Mouse (Mus musculus) erythroblast, embryonic 14.5 days (primary cell): ENCODE data around the gene Adprm. TPM values are rescaled to one million over a fixed set of nuclear protein-coding genes. Genes with fewer than 3 reads are reported as not detected.
"Not testable (repeated sequence)": the region's sequence is repeated elsewhere in the genome, so short reads cannot be mapped to it uniquely, and the experiment has no call there.

Source experiments
- H3K27me3 ChIP-seq: 2 replicates; pipeline ENCODE4 v1.6.1; 2012; ENCODE audit warnings: inconsistent platforms; ENCODE audit not compliant: control insufficient read depth
- H3K36me3 ChIP-seq: 2 replicates; pipeline ENCODE4 v1.6.1; 2012; ENCODE audit warnings: mild to moderate bottlenecking, inconsistent platforms; ENCODE audit not compliant: control insufficient read depth
- H3K4me1 ChIP-seq: 2 replicates; pipeline ENCODE4 v1.6.1; 2012; ENCODE audit warnings: inconsistent platforms; ENCODE audit not compliant: control insufficient read depth
- H3K4me3 ChIP-seq: replicated peaks from 2 replicates; pipeline ENCODE3; 2012; ENCODE audit warnings: moderate library complexity, mild to moderate bottlenecking, inconsistent platforms
- H3K9me3 ChIP-seq: 2 replicates; pipeline ENCODE4 v1.6.1; 2012; ENCODE audit warnings: low read length, inconsistent platforms, mixed read lengths; ENCODE audit not compliant: control insufficient read depth
- GATA1 ChIP-seq: IDR thresholded peaks from 2 replicates; pipeline ENCODE4 v1.6.1; 2012; ENCODE audit warnings: low read length, inconsistent platforms, mixed read lengths
- TAL1 ChIP-seq: IDR thresholded peaks from 3 replicates; pipeline ENCODE4 v1.6.1; 2012; ENCODE audit warnings: low read length, inconsistent platforms, mixed read lengths
- polyA plus RNA-seq: library from polyadenylated mRNA; stranded (reverse); fragments of >175 nt; gene quantifications from 2 replicates; pipeline ENCODE4 v1.2.3, GENCODE M21; 2012

Gene Adprm
- polyA plus RNA-seq, 1 experiment, result 0.11 TPM

GRCm38 (mm10) chr11:67034775-67035485, 17.5 kb downstream of the Adprm start:
- Histone ChIP-seq H3K4me1 (no peaks in the 10 kb centered on the region), H3K9me3 (no peaks in the 10 kb centered on the region), H3K36me3 (peaks cover 22% of the 10 kb centered on the region), H3K4me3 (no peak overlapping the region), H3K27me3 (no peaks in the 10 kb centered on the region)
- no peak for TF ChIP-seq GATA1
- no peak for TF ChIP-seq TAL1

GRCm38 (mm10) chr11:67031603-67031915, 20.8 kb downstream of the Adprm start:
- H3K9me3 ChIP-seq, result no peaks in the 10 kb centered on the region
- no peaks in the 10 kb centered on the region for H3K4me1 ChIP-seq
- no peaks in the 10 kb centered on the region for H3K36me3 ChIP-seq
- peaks cover 5% of the 10 kb centered on the region; the same call in 1 of the 2 replicates for H3K27me3 ChIP-seq
- H3K4me3 ChIP-seq, result no peak overlapping the region
- TF ChIP-seq TAL1 (no peak), GATA1 (no peak)

- TF ChIP-seq TAL1 (no peak), GATA1 (no peak)
- H3K4me3 ChIP-seq, result no peak overlapping the region
- peaks cover 5% of the 10 kb centered on the region; the same call in 1 of the 2 replicates for H3K27me3 ChIP-seq
- no peaks in the 10 kb centered on the region for H3K9me3 ChIP-seq
- no peaks in the 10 kb centered on the region for H3K36me3 ChIP-seq
- H3K4me1 ChIP-seq, result no peaks in the 10 kb centered on the region
These were observed 21.3 kb downstream of the Adprm start for GRCm38 (mm10) chr11:67030904-67031602.

GRCm38 (mm10) chr11:67024867-67025477, 27.4 kb downstream of the Adprm start, which contains the start of gene Tmem220:
Gene Tmem220 (plus strand): TSS chr11:67025154.
- Histone ChIP-seq H3K9me3 (no peaks in the 10 kb centered on the region), H3K4me1 (peaks cover 20% of the 10 kb centered on the region), H3K36me3 (no peaks in the 10 kb centered on the region), H3K4me3 (peak within 1 kb of the TSS; percentile 64), H3K27me3 (peaks cover 5% of the 10 kb centered on the region)
- TF ChIP-seq TAL1 (no peak), GATA1 (no peak)

GRCm38 (mm10) chr11:67023802-67024340, 28.5 kb downstream of the Adprm start:
- peaks cover 5% of the 10 kb centered on the region for H3K27me3 ChIP-seq
- H3K4me3 ChIP-seq, result no peak overlapping the region
- TF ChIP-seq GATA1 (no peak), TAL1 (no peak)
- peaks cover 20% of the 10 kb centered on the region for H3K4me1 ChIP-seq
- no peaks in the 10 kb centered on the region for H3K9me3 ChIP-seq
- H3K36me3 ChIP-seq, result no peaks in the 10 kb centered on the region

- H3K27me3 ChIP-seq, H3K36me3 ChIP-seq, H3K9me3 ChIP-seq: not testable (repeated sequence)
These were observed 29.2 kb downstream of the Adprm start for GRCm38 (mm10) chr11:67023191-67023590.

GRCm38 (mm10) chr11:67022354-67023115, 29.9 kb downstream of the Adprm start:
- Histone ChIP-seq H3K9me3 (no peaks in the 10 kb centered on the region), H3K36me3 (no peaks in the 10 kb centered on the region), H3K4me3 (no peak overlapping the region), H3K4me1 (peaks cover 20% of the 10 kb centered on the region), H3K27me3 (peaks cover 8% of the 10 kb centered on the region)
- TF ChIP-seq TAL1 (no peak), GATA1 (no peak)

More at GRCm38 (mm10) chr11:67023191-67023590, 29.2 kb downstream of the Adprm start:
- H3K4me1 ChIP-seq, result peaks cover 20% of the 10 kb centered on the region
- H3K4me3 ChIP-seq, result not testable (repeated sequence)

- TF ChIP-seq GATA1 (no peak), TAL1 (no peak)
- Histone ChIP-seq H3K27me3 (peaks cover 5% of the 10 kb centered on the region), H3K36me3 (no peaks in the 10 kb centered on the region), H3K4me3 (no peak overlapping the region), H3K4me1 (peaks cover 20% of the 10 kb centered on the region), H3K9me3 (no peaks in the 10 kb centered on the region)
These were observed 31.4 kb downstream of the Adprm start for GRCm38 (mm10) chr11:67020948-67021347.
